Mouse (Mus musculus) MEL (cell line): ENCODE results near the gene Gng12. TPM values are rescaled to one million over a fixed set of nuclear protein-coding genes. Genes with fewer than 3 reads are reported as not detected.

Source experiments
- DNase-seq: peaks from one replicate; pipeline ENCODE4 v3.0.0; 2011; ENCODE audit warnings: low read depth, low spot score
- H3K27ac ChIP-seq: 2 replicates; pipeline ENCODE4 v1.5.1; 2012; ENCODE audit warnings: low read depth, mild to moderate bottlenecking, control low read depth, low read length, moderate library complexity; ENCODE audit not compliant: control insufficient read depth
- H3K27me3 ChIP-seq, 2 experiments: fragments of 150-350 bp in 1 of 2; sonication (generic) in 1 of 2; 2 replicates each; pipeline ENCODE4 v1.6.1; 2012; ENCODE audit warnings: low read length in 2 of 2, mild to moderate bottlenecking in 2 of 2, improper control_type of control experiment in 1 of 2, moderate library complexity in 1 of 2; ENCODE audit not compliant: insufficient read depth in 2 of 2, control insufficient read depth in 1 of 2
- H3K36me3 ChIP-seq, 2 experiments: 2 replicates each; pipeline ENCODE4 v1.6.1; 2012 to 2014; ENCODE audit warnings: low read length in 2 of 2, improper control_type of control experiment in 1 of 2, inconsistent platforms in 1 of 2, mild to moderate bottlenecking in 1 of 2; ENCODE audit not compliant: insufficient read depth in 2 of 2, control insufficient read depth in 1 of 2
- H3K4me1 ChIP-seq, 2 experiments: fragments of 150-350 bp in 1 of 2; sonication (generic) in 1 of 2; 2 replicates each; pipeline ENCODE4 v1.6.1; 2012; ENCODE audit warnings: low read length in 2 of 2, improper control_type of control experiment in 1 of 2, mild to moderate bottlenecking in 1 of 2; ENCODE audit not compliant: insufficient read depth in 2 of 2, control insufficient read depth in 1 of 2
- H3K4me3 ChIP-seq, 2 experiments: fragments of 150-350 bp in 1 of 2; sonication (generic) in 1 of 2; 2 replicates each; pipeline ENCODE4 v1.5.1; 2012; ENCODE audit warnings: low read depth in 2 of 2, low read length in 2 of 2, mild to moderate bottlenecking in 2 of 2, moderate library complexity in 2 of 2, control low read depth in 1 of 2, improper control_type of control experiment in 1 of 2; ENCODE audit not compliant: control insufficient read depth in 1 of 2, insufficient read depth in 1 of 2
- H3K79me2 ChIP-seq: 2 replicates; pipeline ENCODE4 v1.6.1; 2012; ENCODE audit warnings: mild to moderate bottlenecking, low read length, moderate library complexity; ENCODE audit not compliant: control insufficient read depth, poor library complexity, insufficient read depth
- H3K9ac ChIP-seq: 2 replicates; pipeline ENCODE4 v1.6.1; 2012; ENCODE audit warnings: low read depth, mild to moderate bottlenecking, control low read depth, low read length, moderate library complexity; ENCODE audit not compliant: control insufficient read depth, poor library complexity, severe bottlenecking
- H3K9me3 ChIP-seq: fragments of 150-350 bp; sonication (generic); replicated peaks from 2 replicates; pipeline ENCODE4 v1.6.1; 2012; ENCODE audit warnings: mild to moderate bottlenecking, low read length, improper control_type of control experiment, moderate library complexity; ENCODE audit not compliant: insufficient read depth
- BHLHE40 ChIP-seq: IDR thresholded peaks from 2 replicates; pipeline ENCODE4 v1.6.1; 2012; ENCODE audit warnings: low read depth, mild to moderate bottlenecking, inconsistent platforms, low read length, improper control_type of control experiment, borderline replicate concordance
- CHD2 ChIP-seq: IDR thresholded peaks from 2 replicates; pipeline ENCODE4 v1.6.1; 2011; ENCODE audit warnings: low read length, improper control_type of control experiment
- EP300 ChIP-seq, 2 experiments: IDR thresholded peaks; 2 replicates each; pipeline ENCODE4 v1.6.1; 2011; ENCODE audit warnings: improper control_type of control experiment in 2 of 2, low read length in 2 of 2, low read depth in 1 of 2, mild to moderate bottlenecking in 1 of 2
- ETS1 ChIP-seq: IDR thresholded peaks from 2 replicates; pipeline ENCODE4 v1.6.1; 2012; ENCODE audit warnings: low read depth, mild to moderate bottlenecking, inconsistent platforms, low read length, improper control_type of control experiment, moderate library complexity
- GABPA ChIP-seq: IDR thresholded peaks from 2 replicates; pipeline ENCODE4 v1.6.1; 2012; ENCODE audit warnings: low read depth, mild to moderate bottlenecking, inconsistent platforms, low read length, improper control_type of control experiment, moderate library complexity
- HCFC1 ChIP-seq: IDR thresholded peaks from 2 replicates; pipeline ENCODE4 v1.6.1; 2012; ENCODE audit warnings: low read depth, mild to moderate bottlenecking, inconsistent platforms, low read length, improper control_type of control experiment, moderate library complexity
- KAT2A ChIP-seq: conservative IDR thresholded peaks from 2 replicates; pipeline ENCODE4 v1.6.1; 2012; ENCODE audit warnings: low read depth, low read length, improper control_type of control experiment, inconsistent platforms
- MAFK ChIP-seq: IDR thresholded peaks from 2 replicates; pipeline ENCODE4 v1.6.1; 2011; ENCODE audit warnings: low read depth, mild to moderate bottlenecking, low read length, improper control_type of control experiment, borderline replicate concordance
- MAZ ChIP-seq: IDR thresholded peaks from 2 replicates; pipeline ENCODE4 v1.6.1; 2012; ENCODE audit warnings: low read depth, mild to moderate bottlenecking, inconsistent platforms, low read length, improper control_type of control experiment
- MEF2A ChIP-seq: IDR thresholded peaks from 2 replicates; pipeline ENCODE4 v1.6.1; 2014; ENCODE audit warnings: low read depth, mild to moderate bottlenecking, inconsistent platforms, low read length, improper control_type of control experiment; ENCODE audit not compliant: poor library complexity, insufficient replicate concordance, severe bottlenecking; ENCODE audit errors: extremely low read depth
- MXI1 ChIP-seq: IDR thresholded peaks from 2 replicates; pipeline ENCODE4 v1.6.1; 2011; ENCODE audit warnings: mild to moderate bottlenecking, low read depth, low read length, improper control_type of control experiment
- MYB ChIP-seq: IDR thresholded peaks from 2 replicates; pipeline ENCODE4 v1.6.1; 2011; ENCODE audit warnings: mild to moderate bottlenecking, low read depth, low read length, improper control_type of control experiment
- POLR2AphosphoS2 ChIP-seq: IDR thresholded peaks from 2 replicates; pipeline ENCODE4 v1.6.1; 2011; ENCODE audit warnings: low read length, improper control_type of control experiment
- POLR2AphosphoS5 ChIP-seq: IDR thresholded peaks from 2 replicates; pipeline ENCODE4 v1.6.1; 2012; ENCODE audit warnings: low read depth, borderline replicate concordance, mild to moderate bottlenecking, inconsistent platforms, low read length, moderate library complexity, mixed read lengths
- RCOR1 ChIP-seq: IDR thresholded peaks from 2 replicates; pipeline ENCODE4 v1.6.1; 2012; ENCODE audit warnings: low read depth, mild to moderate bottlenecking, inconsistent platforms, low read length, improper control_type of control experiment
- SIN3A ChIP-seq: IDR thresholded peaks from 2 replicates; pipeline ENCODE4 v1.6.1; 2012; ENCODE audit warnings: low read length, improper control_type of control experiment, inconsistent platforms
- SMC3 ChIP-seq: IDR thresholded peaks from 2 replicates; pipeline ENCODE4 v1.6.1; 2011; ENCODE audit warnings: low read depth, low read length, improper control_type of control experiment
- TAL1 ChIP-seq: IDR thresholded peaks from 2 replicates; pipeline ENCODE4 v1.6.1; 2012; ENCODE audit warnings: mild to moderate bottlenecking, inconsistent platforms, low read length, moderate library complexity, mixed read lengths
- TCF12 ChIP-seq: IDR thresholded peaks from 2 replicates; pipeline ENCODE4 v1.6.1; 2014; ENCODE audit warnings: low read depth, mild to moderate bottlenecking, inconsistent platforms, low read length, improper control_type of control experiment, moderate library complexity
- UBTF ChIP-seq: IDR thresholded peaks from 2 replicates; pipeline ENCODE4 v1.6.1; 2012; ENCODE audit warnings: low read depth, mild to moderate bottlenecking, inconsistent platforms, low read length, improper control_type of control experiment, moderate library complexity, borderline replicate concordance; ENCODE audit not compliant: insufficient read depth
- USF2 ChIP-seq, 2 experiments: IDR thresholded peaks; 2 replicates each; pipeline ENCODE4 v1.6.1; 2011 to 2012; ENCODE audit warnings: improper control_type of control experiment in 2 of 2, low read length in 2 of 2, borderline replicate concordance in 1 of 2, inconsistent platforms in 1 of 2, low read depth in 1 of 2, mild to moderate bottlenecking in 1 of 2; ENCODE audit not compliant: insufficient read depth in 1 of 2
- ZMIZ1 ChIP-seq: IDR thresholded peaks from 2 replicates; pipeline ENCODE4 v1.6.1; 2012; ENCODE audit warnings: low read depth, mild to moderate bottlenecking, inconsistent platforms, low read length, improper control_type of control experiment, moderate library complexity
- polyA plus RNA-seq, 2 experiments: library from polyadenylated mRNA; stranded (reverse) in 1 of 2; unstranded in 1 of 2; fragments of >175 nt in 1 of 2; fragments of >200 nt in 1 of 2; gene quantifications; 2 replicates each; pipeline versions ENCODE4 v1.2.1 to v1.2.4; 2012; ENCODE audit warnings: low replicate concordance in 2 of 2, low read depth in 1 of 2; ENCODE audit not compliant: insufficient read length in 2 of 2, insufficient read depth in 1 of 2, missing spikeins in 1 of 2
- total RNA-seq: library from RNA; depleted of rRNA; stranded (reverse); fragments of 300-350 nt; gene quantifications from 2 replicates; pipeline ENCODE4 v1.2.3, GENCODE M21; 2012

Gng12 gene
- total and polyA plus RNA-seq, 3 experiments: 16.8 to 44.0 TPM; not detected in 1

DNA sequence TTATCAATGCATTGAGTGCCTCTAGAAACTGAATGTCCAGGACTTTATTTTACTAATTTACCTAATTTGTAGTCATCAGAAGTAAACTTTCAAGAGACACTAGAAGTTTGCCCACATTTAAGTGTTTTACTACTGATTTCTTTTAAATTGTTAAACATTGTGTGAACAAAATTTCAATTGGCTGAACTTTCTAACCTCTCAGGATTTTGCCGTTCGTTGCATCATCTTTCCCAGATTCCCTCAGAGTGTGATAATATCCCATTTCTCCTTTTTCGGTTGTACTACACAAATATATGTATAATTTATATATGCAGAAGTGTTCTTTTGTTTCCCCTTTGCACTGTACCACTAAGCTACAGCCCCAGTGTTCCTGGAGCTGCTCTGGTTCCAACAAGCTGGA, 133.8 kb downstream of the Gng12 start (continued):
- TF ChIP-seq UBTF (no peak), CHD2 (no peak), TAL1 (no peak), MAFK (no peak), TCF12 (peak; percentile 19; the same call in 1 of the 2 replicates)

- H3K27ac ChIP-seq: peak overlapping the region; percentile 75
- H3K9me3 ChIP-seq: no peaks in the 10 kb centered on the region
- no peaks in the 10 kb centered on the region for H3K27me3 ChIP-seq
- no peak overlapping the region for H3K4me3 ChIP-seq
- DNase-seq: no peak
- TF ChIP-seq MXI1 (no peak), ZMIZ1 (no peak), USF2 (IDR thresholded peaks at IDR 0.05; ENCODE audit: borderline replicate concordance in 1 of 2, insufficient read depth in 1 of 2, low read depth in 1 of 2, low read length in 2 of 2) (no peak), KAT2A (no peak), CHD2 (no peak), MEF2A (no peak), BHLHE40 (no peak), TAL1 (no peak), RCOR1 (no peak), GABPA (no peak), POLR2AphosphoS2 (no peak), MYB (no peak), UBTF (no peak), HCFC1 (no peak), EP300 (IDR thresholded peaks at IDR 0.05; ENCODE audit: low read depth in 1 of 2, low read length in 2 of 2) (no peak), POLR2AphosphoS5 (no peak), MAZ (no peak), SIN3A (no peak), SMC3 (no peak), ETS1 (no peak)
- peaks cover 4 to 48% of the 10 kb centered on the region in 2 experiments for H3K36me3 ChIP-seq
- H3K4me1 ChIP-seq: peaks cover 39 to 46% of the 10 kb centered on the region in 2 experiments
- H3K9ac ChIP-seq: peak overlapping the region; percentile 10
- H3K79me2 ChIP-seq: peaks cover 4% of the 10 kb centered on the region
These were observed 134.2 kb downstream of the Gng12 start for GRCm38 (mm10) chr6:67030416-67030815.
